Mouse (Mus musculus): Measurements from ENCODE around the gene Abca1.

- no peak for TF ChIP-seq CTCF (IDR thresholded peaks at IDR 0.05; ENCODE audit: extremely low read depth, insufficient read depth, low read length)
- no peak for TF ChIP-seq POLR2A (IDR thresholded peaks at IDR 0.05; ENCODE audit: extremely low read depth, insufficient read depth, low read length)
Observed at GRCm38 (mm10) chr4:53181479-53181878, 21.8 kb upstream of the Abca1 start.

All from cortical plate, adult 2 months (tissue).